Mouse (Mus musculus): ENCODE results near the gene Mphosph10. TPM values are rescaled to one million over a fixed set of nuclear protein-coding genes. Genes with fewer than 3 reads are reported as not detected.

Gene Mphosph10
- 46.1 to 55.3 TPM (median 51.8 TPM) in 4 replicates for total RNA-seq (2023)

GRCm38 (mm10) chr7:64392122-64392818 lies at the start of gene Mphosph10, which contains the start of gene Mcee:
Gene Mphosph10 (minus strand): TSS chr7:64392268.
Gene Mcee (plus strand): TSS chr7:64392607.

GRCm38 (mm10) chr7:64373830-64374562 lies 18.1 kb downstream of the Mphosph10 start, which contains the start of gene Fan1:
Gene Fan1 (minus strand): TSS chr7:64374095.

Other genes with a start within 250 kb of the Mphosph10 start
- gene Trpm1, start 238.4 kb downstream of the Mphosph10 start, total RNA-seq (2023): 1.1 TPM in 1 of 4 replicates, not detected in the others
- gene Mtmr10, start 104.6 kb downstream of the Mphosph10 start, total RNA-seq (2023): 11.4 to 14.3 TPM (median 12.4 TPM) in 4 replicates
- 8.5 to 10.7 TPM (median 10.5 TPM) in 4 replicates for gene Fan1, start 18.2 kb downstream of the Mphosph10 start, total RNA-seq (2023)
- gene Mcee, start 339 bp upstream of the Mphosph10 start, total RNA-seq (2023): 6.9 to 14.9 TPM (median 9.7 TPM) in 4 replicates
- gene Apba2, start 109.4 kb upstream of the Mphosph10 start, total RNA-seq (2023): not detected in 4 replicates